Mouse (Mus musculus) hindbrain, postnatal 0 days (tissue): ENCODE data around the gene Prodh2. TPM values are rescaled to one million over a fixed set of nuclear protein-coding genes. Genes with fewer than 3 reads are reported as not detected.

Experiments used
- ATAC-seq: fragments of 200-750 bp; cut with Nextera tagmentation; 2 replicates; pipeline ENCODE4 v1.8.0; 2017; ENCODE audit warnings: mild to moderate bottlenecking, moderate TSS enrichment, moderate library complexity
- DNase-seq: peaks from one replicate; pipeline ENCODE4 v3.0.0-alpha.2; 2015; ENCODE audit warnings: low spot score
- H3K27ac ChIP-seq: fragments of 300-500 bp; sonication (generic); 2 replicates; pipeline ENCODE4 v1.5.1; 2014; ENCODE audit warnings: mild to moderate bottlenecking
- H3K27me3 ChIP-seq: fragments of 300-500 bp; sonication (generic); 2 replicates; pipeline ENCODE4 v1.6.1; 2014; ENCODE audit warnings: low read length, mixed read lengths; ENCODE audit not compliant: insufficient read depth
- H3K36me3 ChIP-seq: fragments of 300-500 bp; sonication (generic); 2 replicates; pipeline ENCODE4 v1.6.1; 2014; ENCODE audit warnings: low read length, mixed read lengths; ENCODE audit not compliant: insufficient read depth
- H3K4me1 ChIP-seq: fragments of 300-500 bp; sonication (generic); 2 replicates; pipeline ENCODE4 v1.6.1; 2014; ENCODE audit warnings: antibody characterized with exemption, low read length, mixed read lengths; ENCODE audit not compliant: insufficient read depth
- H3K4me2 ChIP-seq: fragments of 300-500 bp; sonication (generic); 2 replicates; pipeline ENCODE4 v1.6.1; 2014; ENCODE audit warnings: low read depth, mild to moderate bottlenecking, low read length, moderate library complexity, mixed read lengths
- H3K4me3 ChIP-seq: fragments of 300-500 bp; sonication (generic); 2 replicates; pipeline ENCODE4 v1.5.1; 2014; ENCODE audit warnings: low read length
- H3K9ac ChIP-seq: fragments of 300-500 bp; sonication (generic); replicated peaks from 2 replicates; pipeline ENCODE4 v1.6.1; 2014; ENCODE audit warnings: mild to moderate bottlenecking, low read length, moderate library complexity, mixed read lengths
- H3K9me3 ChIP-seq: fragments of 300-500 bp; sonication (generic); 2 replicates; pipeline ENCODE4 v1.6.1; 2016; ENCODE audit warnings: low read length, mixed read lengths
- CTCF ChIP-seq: IDR thresholded peaks from 2 replicates; pipeline ENCODE4 v1.5.1; 2016; ENCODE audit warnings: antibody characterized with exemption, control low read depth, low read depth
- WGBS: fragments of 180-500 bp; shearing (Covaris S2); extraction: QIAGEN DNeasy Blood & Tissue Kit; methylation state at CpG from one replicate; pipeline ENCODE4 v1.1.7; 2014; 5-methylcytosine and 5-hydroxymethylcytosine counted together
- polyA plus RNA-seq: library from polyadenylated mRNA; unstranded; fragments of >200 nt; fragmentation: Nextera tagmentation; extraction: Ambion mirVana; gene quantifications from 2 replicates; pipeline ENCODE4 v1.2.1, GENCODE M21; 2015
- total RNA-seq: library from RNA; depleted of rRNA; stranded (reverse); fragments of >200 nt; gene quantifications from 2 replicates; pipeline ENCODE4 v1.2.3, GENCODE M21; 2014; rRNA removed

Gene Prodh2
- total RNA-seq (not detected in 2 replicates), polyA plus RNA-seq (0.24 TPM in 1 of 2 replicates, not detected in the other)

DNA sequence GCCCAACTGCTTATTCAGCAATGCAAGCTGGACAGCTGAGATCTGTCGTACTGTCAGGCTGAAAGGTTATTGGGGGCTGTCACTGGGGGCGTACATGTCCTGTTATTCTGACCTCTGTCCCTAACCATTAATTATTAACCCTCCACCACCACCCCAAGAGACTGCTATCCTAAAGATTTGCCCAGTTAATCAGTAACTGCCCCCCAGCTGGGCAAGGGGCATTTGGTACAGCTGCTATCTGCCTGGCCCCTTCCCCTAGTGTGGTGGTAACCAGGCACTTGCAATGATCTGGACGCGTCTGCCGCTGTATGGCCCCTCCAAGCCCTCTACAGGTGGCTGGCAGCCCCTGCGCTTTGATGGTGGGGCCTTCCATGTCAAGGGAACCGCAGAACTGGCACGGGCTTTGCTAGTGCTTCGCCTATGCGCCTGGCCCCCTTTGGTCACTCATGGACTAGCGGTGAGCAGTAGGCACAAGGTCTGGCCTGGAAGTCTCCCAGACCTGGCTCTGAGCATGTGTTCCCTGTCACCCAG lies at the start of gene Prodh2:
Prodh2 (plus strand) TSS at position 222 of the 531 bp plus-strand sequence.
- Histone ChIP-seq H3K27ac (no peak within 1 kb of the TSS), H3K9me3 (no peaks in the 10 kb centered on the region), H3K27me3 (no peaks in the 10 kb centered on the region), H3K4me2 (no peak within 1 kb of the TSS), H3K9ac (no peak within 1 kb of the TSS), H3K36me3 (no peaks in the 10 kb centered on the region), H3K4me1 (no peaks in the 10 kb centered on the region), H3K4me3 (no peak within 1 kb of the TSS)
- no peak for ATAC-seq
- DNase-seq, result no peak
- 47% methylated on average over 11 of the region's 11 CpGs for WGBS
- 0 out of 2 replicates have a peak, but pooled peaks have one; percentile 1 for TF ChIP-seq CTCF

DNA sequence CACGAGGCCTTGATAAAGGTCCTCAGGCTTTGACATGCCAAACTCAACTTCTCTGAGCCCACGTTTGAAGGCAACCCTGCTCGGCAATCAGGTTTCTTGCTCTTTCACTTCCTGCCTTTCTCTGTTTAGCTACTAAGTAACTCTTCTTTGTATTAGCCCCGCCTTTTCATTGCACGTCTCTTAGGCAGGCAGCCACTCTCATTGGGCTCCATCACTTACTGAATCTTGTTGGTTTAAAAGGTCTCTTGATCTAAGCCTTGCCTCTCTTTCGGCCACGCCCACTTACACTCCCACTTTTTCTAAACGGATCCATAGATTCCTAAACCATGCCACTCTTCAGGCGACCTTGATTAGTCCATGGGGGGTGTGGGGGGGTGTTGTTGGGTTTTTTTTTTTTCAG lies 49.7 kb upstream of the Prodh2 start:
- no peaks in the 10 kb centered on the region for H3K9me3 ChIP-seq
- ATAC-seq, result no peak
- H3K9ac ChIP-seq, result peak overlapping the region; percentile 95
- H3K36me3 ChIP-seq, result peaks cover 37% of the 10 kb centered on the region; the same call in 1 of the 2 replicates
- peak overlapping the region; percentile 78 for H3K4me3 ChIP-seq
- TF ChIP-seq CTCF, result no peak
- H3K4me1 ChIP-seq, result no peaks in the 10 kb centered on the region
- WGBS, result 16% methylated on average over 9 of the region's 9 CpGs
- peak; percentile 67 for DNase-seq
- H3K27me3 ChIP-seq, result no peaks in the 10 kb centered on the region
- H3K27ac ChIP-seq, result peak overlapping the region; percentile 97; the same call in 1 of the 2 replicates
- peak overlapping the region; percentile 78 for H3K4me2 ChIP-seq

DNA sequence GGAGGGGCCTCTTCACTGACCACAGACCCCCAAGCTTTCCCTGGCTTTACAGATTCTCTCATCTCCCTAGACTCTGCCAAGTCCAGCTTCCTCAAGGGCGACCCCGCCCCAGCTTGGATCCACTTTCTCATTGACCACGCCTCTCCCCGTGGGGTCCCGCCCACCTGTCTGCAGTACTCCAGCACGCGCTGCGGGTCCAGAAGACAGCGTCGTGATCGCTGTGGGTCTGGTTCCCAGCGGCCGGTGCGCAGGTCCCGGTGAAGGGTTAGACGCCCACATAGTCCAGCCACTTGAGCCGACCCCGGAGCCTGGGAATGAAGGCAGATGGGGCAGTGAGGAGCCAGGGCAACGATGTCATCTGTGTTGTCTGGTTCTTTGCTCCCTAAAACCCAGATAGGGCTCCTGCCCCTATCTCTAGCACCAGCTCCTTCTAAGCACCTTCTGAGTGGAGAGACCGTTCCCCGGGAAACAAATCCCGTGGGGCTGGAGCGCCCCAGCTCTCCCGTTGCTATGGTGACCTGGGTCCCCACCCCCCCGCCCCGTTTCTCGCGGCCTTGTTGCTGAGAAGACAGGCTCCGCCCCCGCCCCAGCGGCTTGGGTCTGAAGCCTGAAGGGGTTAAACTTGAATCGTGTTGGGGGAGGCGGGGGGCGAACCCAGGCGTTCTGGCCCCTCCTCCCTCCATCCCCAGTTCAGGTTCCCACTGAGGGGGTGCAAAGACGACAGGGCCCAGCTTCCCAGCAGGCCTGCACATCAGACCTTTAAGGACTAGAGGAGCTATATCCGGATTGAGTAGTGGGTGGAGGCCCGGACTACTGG lies 49.1 kb upstream of the Prodh2 start:
- no peak for TF ChIP-seq CTCF
- DNase-seq (peak; percentile 93), ATAC-seq (peak; percentile 72)
- H3K27ac ChIP-seq, result peak overlapping the region; percentile 97
- H3K27me3 ChIP-seq, result no peaks in the 10 kb centered on the region
- no peaks in the 10 kb centered on the region for H3K4me1 ChIP-seq
- H3K4me3 ChIP-seq, result peak overlapping the region; percentile 78
- peak overlapping the region; percentile 78 for H3K4me2 ChIP-seq
- under 1% methylated on average over 36 of the region's 38 CpGs for WGBS
- peak overlapping the region; percentile 95 for H3K9ac ChIP-seq
- H3K9me3 ChIP-seq, result no peaks in the 10 kb centered on the region
- H3K36me3 ChIP-seq, result peaks cover 32% of the 10 kb centered on the region; the same call in 1 of the 2 replicates

DNA sequence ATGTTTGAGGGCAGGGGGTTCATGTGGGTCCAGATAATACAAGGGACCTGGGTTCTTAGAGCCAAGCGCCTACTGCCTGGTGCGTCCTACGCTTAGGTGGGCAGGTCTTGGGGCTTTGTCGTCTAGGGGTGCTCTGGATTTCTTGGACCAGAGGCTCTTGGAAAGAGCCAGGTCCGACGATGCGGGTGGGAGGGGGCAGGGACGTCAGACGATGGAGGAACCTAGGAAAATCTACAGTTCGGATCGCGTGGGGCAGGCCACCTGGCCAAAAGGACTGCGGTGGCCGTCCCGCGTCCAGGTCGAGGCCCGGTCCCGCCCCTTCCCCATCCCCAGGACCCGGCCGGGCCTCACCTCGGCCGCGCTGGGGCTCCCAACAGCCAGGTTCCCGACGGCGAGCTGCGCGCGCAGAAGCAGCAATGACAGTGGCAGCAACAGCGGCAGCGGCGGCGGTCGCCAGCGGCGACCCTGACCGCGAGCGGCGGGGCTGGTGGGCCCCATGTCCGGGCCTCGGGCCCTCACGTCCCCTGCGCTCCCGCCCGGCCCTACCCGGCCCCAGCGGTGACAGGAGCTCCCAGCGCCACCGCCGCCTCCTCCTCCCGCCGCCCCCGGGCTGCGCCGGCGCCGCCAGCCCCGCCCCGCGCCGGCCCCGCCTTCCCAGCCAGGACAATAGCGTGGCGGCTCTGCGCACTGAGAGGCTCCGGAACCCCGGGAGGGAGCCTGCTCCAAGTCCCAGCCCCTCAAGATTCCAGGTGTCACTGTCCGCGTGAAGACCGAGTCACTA lies 48.3 kb upstream of the Prodh2 start, which contains the start of gene Aplp1:
Aplp1 (minus strand) TSS at position 565 of the 781 bp plus-strand sequence.
- under 1% methylated on average over 68 of the region's 72 CpGs for WGBS
- peak; percentile 74 for ATAC-seq
- no peak for TF ChIP-seq CTCF

DNA sequence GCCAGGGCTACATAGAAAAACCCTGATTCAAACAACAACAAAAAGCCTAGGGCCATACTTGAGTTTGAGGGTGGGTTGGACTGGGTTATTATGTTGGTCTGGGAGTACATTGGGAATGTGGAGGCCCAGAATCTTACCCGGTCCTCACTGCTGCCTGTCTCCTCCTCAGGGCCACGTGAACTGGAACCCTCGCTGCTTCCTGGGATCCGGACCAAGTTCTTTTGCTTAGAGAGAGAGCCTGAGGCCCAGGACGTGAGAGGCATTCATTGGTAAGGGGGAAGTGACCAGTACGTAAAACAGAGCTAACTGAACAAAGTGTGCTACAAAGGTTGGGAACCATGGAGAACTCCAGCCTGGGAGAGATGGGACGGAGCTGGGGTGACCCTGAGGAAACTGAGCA lies 43.2 kb upstream of the Prodh2 start:
- ATAC-seq (no peak), DNase-seq (peak; percentile 25)
- no peak overlapping the region for H3K27ac ChIP-seq
- 0 out of 2 replicates have a peak, but pooled peaks cover 3% of the 10 kb centered on the region for H3K4me1 ChIP-seq
- H3K27me3 ChIP-seq, result peaks cover 24% of the 10 kb centered on the region
- no peaks in the 10 kb centered on the region for H3K9me3 ChIP-seq
- no peak for TF ChIP-seq CTCF
- WGBS, result 68% methylated on average over 7 of the region's 7 CpGs
- no peak overlapping the region for H3K4me2 ChIP-seq
- H3K4me3 ChIP-seq, result no peak overlapping the region
- no peaks in the 10 kb centered on the region for H3K36me3 ChIP-seq
- no peak overlapping the region for H3K9ac ChIP-seq

More for the DNA sequence above, 48.3 kb upstream of the Prodh2 start, which contains the start of gene Aplp1:
- Histone ChIP-seq H3K4me3 (peak within 1 kb of the TSS; percentile 78), H3K27ac (peak within 1 kb of the TSS; percentile 97), H3K27me3 (no peaks in the 10 kb centered on the region), H3K4me2 (peak within 1 kb of the TSS; percentile 78), H3K36me3 (peaks cover 25% of the 10 kb centered on the region; the same call in 1 of the 2 replicates), H3K4me1 (no peaks in the 10 kb centered on the region), H3K9ac (peak within 1 kb of the TSS; percentile 95), H3K9me3 (no peaks in the 10 kb centered on the region)
- peak; percentile 87 for DNase-seq

DNA sequence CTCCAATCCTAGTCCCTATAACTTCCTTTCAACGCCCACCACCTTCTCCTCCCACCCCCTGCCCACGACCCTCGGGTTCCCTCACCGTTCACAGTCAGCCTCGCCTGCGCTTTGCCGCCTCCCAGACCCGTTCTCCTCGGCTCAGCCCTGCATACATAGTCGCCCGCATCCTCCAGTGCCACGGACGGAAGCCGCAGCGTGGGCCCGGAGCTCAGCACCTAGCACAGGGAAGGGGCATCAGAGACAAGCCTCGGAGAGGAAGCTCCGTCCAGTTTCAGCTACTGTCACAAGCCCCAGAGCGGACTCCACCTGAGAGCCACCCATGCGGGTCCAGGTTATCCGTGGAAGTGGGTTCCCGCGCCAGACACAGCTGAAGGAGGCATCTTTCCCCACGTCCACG lies 40.1 kb upstream of the Prodh2 start:
- H3K36me3 ChIP-seq, result no peaks in the 10 kb centered on the region
- DNase-seq (no peak), ATAC-seq (no peak)
- H3K4me2 ChIP-seq, result peak overlapping the region; percentile 49
- no peak overlapping the region for H3K9ac ChIP-seq
- H3K27ac ChIP-seq, result no peak overlapping the region
- H3K4me1 ChIP-seq, result peaks cover 15% of the 10 kb centered on the region
- TF ChIP-seq CTCF, result no peak
- H3K27me3 ChIP-seq, result peaks cover 38% of the 10 kb centered on the region
- no peaks in the 10 kb centered on the region for H3K9me3 ChIP-seq
- H3K4me3 ChIP-seq, result peak overlapping the region; percentile 18
- WGBS, result 25% methylated on average over 25 of the region's 25 CpGs
